Mouse (Mus musculus): ENCODE data around the gene Cadps.

The Cadps gene

DNA sequence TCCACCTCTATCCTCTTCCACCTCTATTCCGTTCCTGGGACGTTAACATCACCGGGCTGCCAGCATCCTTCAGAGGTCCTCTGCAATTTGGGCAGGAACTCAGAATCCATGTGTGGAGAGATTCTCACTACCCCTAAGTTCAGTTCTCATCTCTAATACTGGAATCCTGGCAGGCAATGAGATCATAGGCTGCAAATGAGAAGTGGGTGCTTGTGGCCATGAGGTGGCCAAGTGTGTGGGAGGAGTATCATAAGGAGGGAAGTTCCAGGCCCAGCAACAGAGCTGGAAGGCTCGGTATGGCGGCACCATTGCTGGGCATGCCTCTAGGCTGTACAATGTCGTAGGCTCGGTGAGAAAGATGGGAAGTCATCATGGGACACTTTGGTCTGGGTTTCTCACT, 385.5 kb downstream of the Cadps start:
- ChIA-PET CTCF (no interaction called here), POLR2A (no interaction called here)

DNA sequence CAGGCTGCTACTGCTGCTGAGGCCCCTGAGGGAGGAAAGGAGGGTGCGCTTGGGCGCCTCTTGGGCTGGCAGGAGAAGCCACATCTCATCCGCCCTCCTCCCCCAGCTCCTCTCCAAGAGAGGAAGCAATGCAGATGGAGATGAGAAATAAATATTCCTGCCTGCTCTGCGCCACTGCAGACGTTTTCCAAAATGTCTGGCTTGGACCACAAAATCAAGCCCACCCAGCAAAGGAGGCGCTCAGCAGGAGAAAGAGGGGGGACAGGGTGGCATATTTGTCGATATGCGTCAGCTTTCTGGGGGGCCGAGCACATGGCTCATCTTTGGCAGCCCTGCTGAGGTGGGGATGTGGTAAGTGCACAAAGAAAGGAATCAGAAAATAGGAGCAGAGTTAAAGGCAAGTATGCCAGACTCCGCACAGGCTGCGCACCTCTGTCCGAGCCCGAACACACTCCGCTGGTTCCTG, 385.9 kb downstream of the Cadps start:
- ChIA-PET POLR2A (interaction anchor here in 1 of 4 experiments (0.6 to 0.7 kb wide), 2 partner anchors 149 to 848 kb away, joined by 3 to 4 read pairs; partner anchors contain the start of gene Synpr), CTCF (no interaction called here)

DNA sequence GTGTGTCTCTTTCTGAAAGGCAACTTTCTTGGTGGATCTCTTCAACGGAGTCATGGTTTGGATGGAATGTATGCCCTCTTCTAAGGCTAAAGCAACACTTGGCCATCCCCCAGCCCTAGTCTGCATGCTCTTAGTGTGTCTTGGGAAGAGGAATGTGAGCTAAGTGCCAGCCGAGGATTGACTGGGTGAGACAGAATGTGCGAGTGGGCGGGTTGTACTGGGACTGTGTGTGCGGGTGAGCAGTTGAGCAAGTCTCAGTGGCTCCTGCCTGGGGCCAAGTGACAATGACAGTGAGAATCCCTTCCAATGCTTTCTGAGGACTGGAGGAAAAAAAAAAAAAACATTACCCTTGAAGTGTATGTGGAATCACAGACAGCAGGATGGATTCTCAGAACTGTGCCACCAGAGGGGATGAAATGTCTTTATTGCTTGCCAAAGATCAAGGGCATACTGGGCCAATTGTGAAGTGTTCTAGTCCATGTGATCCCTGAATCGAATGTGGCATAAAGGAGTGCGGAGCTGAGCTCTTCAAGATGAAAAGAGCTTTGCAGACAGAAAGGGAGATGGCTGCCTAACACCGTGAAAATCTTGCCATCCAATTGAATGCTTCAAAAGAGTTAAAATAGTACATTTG, 394.7 kb downstream of the Cadps start:
- CTCF ChIA-PET = interaction anchor here in 1 of 4 experiments (0.7 kb wide), 1 partner anchor 109 kb away, joined by 7 read pairs; no protein-coding TSS in a partner anchor

DNA sequence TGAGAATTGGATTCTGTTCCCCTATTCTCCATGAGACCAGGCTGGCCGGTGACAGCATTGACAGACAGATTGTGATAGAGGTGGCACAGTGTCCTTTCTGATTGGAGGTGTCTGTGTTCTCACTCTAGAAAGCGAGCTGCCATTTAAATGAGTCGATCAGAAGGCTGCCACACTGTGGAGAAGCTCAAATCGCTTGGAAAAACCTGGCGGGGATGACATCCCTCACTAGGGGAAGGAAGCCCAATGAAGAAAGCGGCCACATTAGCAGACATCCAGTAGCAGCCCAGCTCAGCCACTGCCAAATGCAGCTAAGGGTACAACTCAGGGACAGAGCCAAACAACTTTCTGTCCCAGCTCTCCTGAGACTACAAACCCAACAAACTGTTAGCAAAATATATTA, 397.6 kb downstream of the Cadps start:
- CTCF ChIA-PET = no interaction called here
- POLR2A ChIA-PET = no interaction called here

More for the DNA sequence above, 394.7 kb downstream of the Cadps start:
- POLR2A ChIA-PET = interaction anchor here in 1 of 4 experiments (1.0 to 1.4 kb wide), 2 partner anchors 12 to 22 kb away, joined by 3 read pairs; no protein-coding TSS in a partner anchor

DNA sequence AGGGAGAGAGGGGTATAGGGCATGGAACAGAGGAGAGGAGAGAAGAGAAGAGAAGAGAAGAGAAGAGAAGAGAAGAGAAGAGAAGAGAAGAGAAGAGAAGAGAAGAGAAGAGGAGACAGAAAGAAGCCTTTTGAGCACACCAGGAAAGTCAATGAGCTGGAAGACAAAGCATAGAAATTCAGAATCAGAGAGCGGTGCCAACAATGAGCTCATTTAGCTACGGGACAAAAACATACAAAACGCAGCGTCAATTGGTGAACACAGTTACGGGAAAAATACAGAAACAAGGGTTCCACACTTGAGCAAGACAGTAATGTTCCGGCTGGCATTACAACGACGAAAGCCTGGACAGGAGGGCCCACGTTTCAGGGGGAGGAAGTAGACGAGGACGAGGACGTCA, 412.6 kb downstream of the Cadps start:
- POLR2A ChIA-PET = no interaction called here

DNA sequence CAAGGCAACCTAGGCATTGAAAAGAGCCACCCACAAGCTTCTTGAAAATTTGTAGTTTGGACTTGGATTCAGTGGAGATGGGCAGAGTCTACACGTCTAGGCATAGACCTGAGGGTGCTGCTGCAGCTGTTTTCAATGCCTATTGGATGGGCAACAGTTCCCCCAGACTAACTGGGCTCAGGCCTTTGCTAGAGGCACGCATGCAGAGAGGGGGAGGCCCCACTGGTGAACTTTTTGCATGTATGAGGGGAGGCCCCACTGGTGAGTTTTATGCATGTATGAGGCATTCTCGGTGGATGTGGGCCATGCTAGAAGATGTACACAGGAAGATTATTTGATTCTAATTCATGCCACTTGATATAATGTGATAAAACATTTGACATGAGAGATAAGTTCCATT, 413.1 kb downstream of the Cadps start:
- CTCF ChIA-PET = no interaction called here
- POLR2A ChIA-PET = no interaction called here

More for the DNA sequence above, 412.6 kb downstream of the Cadps start:
- CTCF ChIA-PET = interaction anchor here in 1 of 4 experiments (0.7 kb wide), 1 partner anchor 139 kb away, joined by 3 read pairs; no protein-coding TSS in a partner anchor

DNA sequence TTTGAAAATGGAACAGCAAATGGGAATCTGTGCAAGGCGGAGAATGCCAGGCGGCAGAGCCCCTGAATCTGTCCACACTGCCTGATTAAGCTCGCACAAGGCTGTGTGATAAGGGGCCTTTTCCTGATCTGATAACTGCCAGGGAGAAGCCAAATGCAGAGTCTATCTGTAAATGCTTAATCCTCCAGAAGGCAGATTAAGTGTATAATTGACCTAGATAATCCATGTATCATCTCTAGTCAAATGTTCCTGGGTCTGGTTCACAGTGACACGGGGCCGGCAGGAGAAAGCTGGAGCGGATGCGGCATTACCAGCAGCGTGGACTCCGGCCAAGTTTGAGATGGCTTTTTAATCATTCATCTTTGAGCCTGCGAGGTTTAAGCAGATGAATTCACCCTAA, 416.3 kb downstream of the Cadps start:
- ChIA-PET POLR2A (no interaction called here), CTCF (interaction anchor here in 1 of 4 experiments (0.6 kb wide), 1 partner anchor 11 kb away, joined by 3 read pairs; no protein-coding TSS in a partner anchor)

DNA sequence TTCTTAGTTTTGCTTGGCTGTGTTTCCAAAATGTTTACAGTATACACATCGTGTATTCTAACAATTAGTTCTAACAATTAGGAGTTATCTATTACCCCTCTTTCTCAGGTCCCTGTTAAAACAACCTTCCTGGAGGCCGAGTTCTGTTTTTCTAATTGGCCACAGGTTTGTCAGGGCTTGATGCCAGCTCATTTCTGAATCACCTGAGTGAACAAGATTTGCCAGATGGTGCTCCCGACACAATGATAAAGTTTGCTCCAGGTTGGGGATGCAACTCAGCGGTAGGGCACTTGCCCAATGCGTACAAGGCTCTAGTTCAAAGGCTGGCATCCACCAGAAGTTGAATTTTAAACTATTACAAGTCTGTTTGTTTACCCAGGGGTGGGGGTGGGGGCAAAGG, 417.7 kb downstream of the Cadps start:
- ChIA-PET POLR2A (no interaction called here), CTCF (interaction anchor here in 1 of 4 experiments (0.9 kb wide), 1 partner anchor 10 kb away, joined by 3 read pairs; no protein-coding TSS in a partner anchor)

DNA sequence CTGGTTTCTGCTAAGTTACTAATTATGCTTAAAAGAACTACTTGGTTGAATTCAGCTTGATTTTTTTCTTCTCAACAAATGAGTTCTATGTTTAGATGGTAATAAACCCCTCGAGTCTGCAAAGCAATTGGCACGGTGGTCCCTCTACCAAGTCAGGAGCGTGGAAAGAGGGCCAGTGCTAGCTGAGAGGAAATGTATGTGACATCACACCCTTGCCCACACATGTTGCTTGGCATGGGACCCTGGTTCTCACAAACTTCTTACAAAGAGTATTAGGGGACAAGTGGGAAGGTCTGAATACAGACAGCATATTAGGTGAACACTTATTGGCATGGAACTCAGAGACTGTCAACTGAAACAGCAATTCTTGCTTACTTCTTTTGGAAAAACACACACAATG, 418.2 kb downstream of the Cadps start:
- ChIA-PET POLR2A (no interaction called here), CTCF (interaction anchor here in 1 of 4 experiments (0.9 kb wide), 1 partner anchor 10 kb away, joined by 3 read pairs; no protein-coding TSS in a partner anchor)

DNA sequence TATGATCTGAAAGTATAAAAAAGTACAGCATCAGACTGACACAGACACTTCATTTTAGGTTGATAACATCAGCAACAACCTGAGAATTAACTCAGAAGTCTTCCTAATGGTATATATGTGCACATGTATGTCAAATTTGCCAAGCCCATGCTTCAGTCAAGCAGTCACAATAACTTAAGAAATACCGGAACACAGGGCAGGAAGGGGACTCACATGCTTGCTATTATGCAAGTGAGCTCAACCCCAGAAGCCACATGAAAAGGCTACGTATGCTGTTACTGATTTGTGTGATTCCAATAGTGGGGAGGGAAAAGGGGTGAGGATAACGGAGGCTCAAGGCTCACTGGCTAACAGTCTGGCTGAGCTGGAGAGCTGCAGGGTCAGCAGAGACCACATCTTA, 418.8 kb downstream of the Cadps start:
- ChIA-PET POLR2A (no interaction called here), CTCF (no interaction called here)

DNA sequence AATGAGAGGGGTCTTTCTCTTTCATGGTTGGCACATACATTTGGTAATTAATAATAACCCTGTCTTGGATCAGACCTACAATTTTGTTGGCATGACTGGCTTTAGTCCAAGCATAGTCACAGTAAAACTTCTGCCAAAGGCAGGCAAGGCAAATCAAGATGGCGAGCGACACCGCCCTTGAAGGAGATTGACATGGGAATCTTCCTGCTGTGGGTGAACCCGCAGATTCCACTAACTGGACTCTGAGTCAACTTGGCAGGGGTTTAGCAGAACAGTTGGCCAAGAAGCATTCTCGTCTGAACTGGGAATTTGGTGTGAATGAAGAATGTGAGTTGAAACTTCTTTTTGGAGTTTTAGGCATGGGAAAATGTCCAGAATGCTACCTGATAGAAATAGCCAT, 422.8 kb downstream of the Cadps start:
- ChIA-PET POLR2A (no interaction called here), CTCF (no interaction called here)

DNA sequence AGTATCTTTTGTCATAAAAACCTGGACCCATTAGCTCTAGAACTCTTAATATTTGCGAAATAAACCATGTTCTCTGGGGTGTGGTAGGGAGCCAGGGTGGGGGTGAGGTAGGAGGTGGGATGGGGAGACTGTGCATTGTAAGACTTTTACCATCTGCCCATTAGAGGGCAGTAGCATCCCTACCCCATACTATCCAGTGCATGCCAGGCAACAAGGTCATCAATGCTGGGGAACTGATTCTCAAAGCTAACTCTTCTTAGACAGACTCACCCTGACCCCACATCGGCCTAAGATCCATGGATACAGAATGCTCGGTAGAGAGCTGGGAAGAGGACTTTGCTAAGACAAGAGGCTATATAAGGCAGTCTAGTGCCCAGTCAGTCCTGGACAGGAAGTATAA, 425.3 kb downstream of the Cadps start:
- ChIA-PET POLR2A (interaction anchor here in 1 of 4 experiments (0.6 kb wide), 1 partner anchor 29 kb away, joined by 3 read pairs; no protein-coding TSS in a partner anchor), CTCF (interaction anchor here in 3 of 4 experiments (0.6 to 0.9 kb wide), 5 partner anchors 19 to 663 kb away, joined by 3 to 5 read pairs (median 4); partner anchors contain the start of genes 3830406C13Rik (in 1 of the 3) and Fezf2 (in 1 of the 3))

DNA sequence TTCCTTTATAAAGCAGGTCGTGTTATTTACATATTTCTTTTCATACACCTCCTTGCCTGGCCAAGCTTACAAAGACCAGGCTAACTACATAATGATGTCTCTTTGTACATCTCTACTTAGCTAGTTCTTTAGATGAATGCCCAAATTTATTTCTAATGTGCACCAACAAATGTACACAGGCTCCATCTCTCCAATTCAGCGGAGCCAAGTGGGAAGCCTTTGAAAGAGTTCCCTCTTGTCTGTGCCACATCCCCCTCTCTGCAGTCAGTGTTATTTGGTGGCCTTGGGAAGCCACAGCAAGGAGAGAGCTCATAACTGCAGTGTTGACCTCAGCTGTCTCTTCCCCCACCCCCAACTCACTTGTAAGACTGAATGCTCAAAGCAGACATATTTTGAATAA, 428.6 kb downstream of the Cadps start:
- CTCF ChIA-PET = no interaction called here
- POLR2A ChIA-PET = interaction anchor here in 1 of 4 experiments (0.9 kb wide), 1 partner anchor 110 kb away, joined by 4 read pairs; the partner anchor contains the start of genes 3830406C13Rik and Gm49355

DNA sequence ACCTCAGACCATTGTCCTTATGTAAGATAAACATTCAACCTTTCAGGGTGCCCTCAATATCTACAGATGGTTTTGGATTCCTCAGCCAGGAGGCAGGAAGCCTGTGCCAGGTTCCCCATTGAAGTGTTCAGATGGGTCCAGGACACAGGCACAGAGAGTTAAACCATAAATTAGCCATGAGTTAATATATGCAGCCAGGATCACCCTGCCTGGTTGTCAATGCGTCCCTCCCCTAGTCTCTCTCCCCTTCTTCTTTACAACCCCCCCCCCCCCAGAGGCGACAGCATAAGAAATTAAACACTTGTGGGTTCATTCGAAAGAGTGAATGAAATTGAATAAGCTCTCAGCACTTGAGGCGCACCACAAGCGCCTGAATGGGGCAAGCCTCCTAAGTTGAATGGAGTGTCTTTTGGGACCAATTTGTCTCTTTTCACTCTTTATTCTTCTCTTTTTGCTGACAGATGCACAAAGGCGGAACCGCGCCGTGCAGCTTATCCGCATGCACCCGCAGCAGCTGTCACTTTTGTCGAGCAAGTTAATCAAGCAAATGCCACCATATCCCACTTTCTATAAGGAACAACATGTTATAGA, 429.5 kb downstream of the Cadps start:
- CTCF ChIA-PET = interaction anchor here in 2 of 4 experiments (0.6 to 0.7 kb wide), 3 partner anchors 42 to 687 kb away, joined by 8 to 15 read pairs (median 11); no protein-coding TSS in a partner anchor
- POLR2A ChIA-PET = no interaction called here

DNA sequence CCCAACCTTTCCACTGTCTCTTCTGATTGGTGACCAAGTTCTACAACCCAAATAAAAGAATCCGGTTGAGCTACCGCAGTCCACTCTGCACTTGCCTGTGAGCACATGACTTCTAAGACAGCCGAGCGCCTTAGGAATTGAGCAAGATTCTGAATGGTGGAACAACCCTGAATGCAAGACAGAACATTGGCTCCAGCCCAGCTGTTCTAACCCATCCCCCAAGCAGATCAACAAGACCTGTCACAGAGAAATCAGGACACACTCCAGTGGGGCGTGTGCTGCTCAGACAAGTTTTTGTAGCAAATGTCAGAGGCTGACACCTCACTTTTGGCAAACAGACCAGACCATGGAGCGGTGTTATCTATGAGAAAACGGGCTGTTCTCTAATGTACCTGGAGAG, 431.7 kb downstream of the Cadps start:
- ChIA-PET POLR2A (interaction anchor here in 1 of 4 experiments (1.2 kb wide), 1 partner anchor 8 kb away, joined by 3 read pairs; no protein-coding TSS in a partner anchor), CTCF (no interaction called here)

DNA sequence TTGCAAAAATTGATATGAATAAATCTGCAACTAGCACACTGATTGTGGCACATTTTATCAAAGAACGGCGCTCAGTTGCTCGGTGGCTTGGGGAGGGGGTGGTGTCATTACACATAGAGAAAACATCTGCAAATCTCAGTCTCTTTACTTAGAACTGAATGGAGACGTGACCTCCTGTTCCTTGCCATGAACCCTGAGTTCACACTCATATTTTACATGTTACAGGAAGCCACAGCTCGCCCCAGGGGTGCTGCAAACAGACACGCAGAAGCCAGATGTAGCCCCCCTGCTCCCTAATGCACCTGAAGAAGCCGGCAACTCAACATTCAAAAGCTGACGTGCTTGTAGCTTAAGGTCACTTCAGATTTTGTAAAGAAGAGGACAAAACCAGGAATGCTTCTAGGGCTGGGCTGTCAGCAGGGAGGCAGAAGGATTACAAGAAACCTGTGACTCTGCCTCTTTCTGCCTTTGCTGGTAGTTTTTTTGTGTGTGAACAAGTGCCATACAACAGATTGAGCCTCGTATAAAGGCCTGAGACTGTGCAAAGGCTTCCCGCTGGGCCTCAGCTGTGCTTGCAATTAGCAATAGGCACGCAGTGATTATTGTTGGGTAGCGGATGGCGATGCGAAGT, 434.0 kb downstream of the Cadps start:
- ChIA-PET CTCF (no interaction called here), POLR2A (interaction anchor here in 1 of 4 experiments (0.7 to 1.1 kb wide), 4 partner anchors 9 to 47 kb away, joined by 3 read pairs; no protein-coding TSS in a partner anchor)

DNA sequence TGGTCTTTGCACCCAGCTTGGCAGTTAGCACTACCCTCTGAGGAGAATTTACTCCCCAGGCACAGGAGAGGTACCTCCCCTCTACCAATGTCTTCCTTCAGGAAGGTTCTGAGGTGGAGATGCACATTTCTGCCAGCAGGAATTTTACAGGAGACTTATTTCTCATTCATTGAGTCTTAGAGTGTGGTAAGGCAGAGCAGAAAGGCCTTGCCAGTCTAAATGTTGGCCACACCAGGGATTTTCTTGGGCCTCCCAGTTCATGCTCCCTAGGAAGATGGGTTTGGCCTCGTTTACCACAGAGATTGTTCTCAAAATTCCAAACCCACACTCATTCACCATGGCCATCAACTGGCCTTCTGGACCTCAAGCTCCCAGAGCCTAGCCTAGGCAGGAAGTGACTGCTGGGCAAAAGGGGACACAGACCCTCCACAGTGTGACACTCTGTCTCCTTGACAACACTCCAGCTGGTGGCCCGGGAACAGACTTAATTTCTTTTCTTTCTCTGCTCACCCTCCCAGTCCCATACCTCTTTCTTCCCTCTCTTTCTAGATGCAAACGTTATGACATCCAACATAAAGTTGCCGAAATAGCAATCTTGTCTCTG, 434.6 kb downstream of the Cadps start:
- POLR2A ChIA-PET = interaction anchor here in 1 of 4 experiments (1.1 kb wide), 1 partner anchor 46 kb away, joined by 3 read pairs; no protein-coding TSS in a partner anchor
- CTCF ChIA-PET = no interaction called here

DNA sequence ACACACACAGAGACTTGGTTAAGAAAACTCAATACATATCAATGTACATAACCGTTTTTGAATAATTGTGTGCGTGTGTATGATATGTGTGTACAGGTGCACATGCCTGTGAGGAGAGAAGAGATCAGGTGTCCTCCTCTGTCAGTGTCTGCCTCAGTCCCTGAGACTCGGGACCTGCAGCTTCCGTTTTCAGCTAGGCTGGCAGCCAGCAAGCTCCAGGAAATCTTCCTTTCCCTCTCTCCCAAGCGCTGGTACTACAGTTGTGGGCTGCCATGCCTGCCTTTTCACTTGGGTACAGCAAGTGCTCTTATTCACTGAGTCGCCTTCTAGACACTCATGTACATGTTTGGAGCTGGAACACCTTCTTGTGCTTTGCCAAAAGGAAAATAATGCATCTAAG, 435.7 kb downstream of the Cadps start:
- CTCF ChIA-PET = no interaction called here

DNA sequence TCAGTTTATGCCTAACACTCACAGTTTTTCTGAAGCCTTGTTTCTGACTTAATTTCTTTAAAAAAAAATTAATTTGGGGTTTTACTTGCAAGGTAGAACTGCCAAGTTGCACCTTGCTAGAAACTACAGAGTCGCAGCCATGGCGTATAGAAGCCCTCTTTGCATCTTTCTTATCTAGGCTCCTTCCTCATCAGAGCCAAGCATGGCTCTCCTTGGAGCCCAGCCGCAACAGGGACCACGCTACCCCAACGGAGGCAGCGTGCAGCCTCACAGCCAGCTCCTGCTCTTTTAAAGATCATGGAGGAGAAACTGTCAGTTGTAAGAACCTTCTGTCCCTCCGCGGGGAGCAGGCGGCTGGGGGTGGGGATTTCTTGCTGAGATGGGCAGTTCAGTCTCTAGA, 445.0 kb downstream of the Cadps start:
- POLR2A ChIA-PET = interaction anchor here in 1 of 4 experiments (1.0 kb wide), 1 partner anchor 32 kb away, joined by 4 read pairs; no protein-coding TSS in a partner anchor
- CTCF ChIA-PET = interaction anchor here in 1 of 4 experiments (1.0 kb wide), 1 partner anchor 20 kb away, joined by 5 read pairs; no protein-coding TSS in a partner anchor

More for the DNA sequence above, 435.7 kb downstream of the Cadps start:
- POLR2A ChIA-PET = no interaction called here
